Mouse (Mus musculus) kidney, adult 2 months (tissue): ENCODE data around the gene Sema5b. TPM values are rescaled to one million over a fixed set of nuclear protein-coding genes. Genes with fewer than 3 reads are reported as not detected.

Source experiments
- DNase-seq: peaks from one replicate; pipeline ENCODE4 v3.0.0; 2021
- H3K27ac ChIP-seq: fragments of 200-500 bp; 2 replicates; pipeline ENCODE4 v1.5.1; 2012; ENCODE audit warnings: low read depth, low read length, control low read depth, inconsistent platforms; ENCODE audit not compliant: insufficient read depth
- H3K27me3 ChIP-seq: fragments of 200-500 bp; replicated peaks from 2 replicates; pipeline ENCODE4 v1.6.1; 2012; ENCODE audit warnings: mild to moderate bottlenecking, moderate library complexity, low read length, inconsistent platforms; ENCODE audit not compliant: control insufficient read depth, insufficient read depth
- H3K36me3 ChIP-seq: fragments of 200-500 bp; 2 replicates; pipeline ENCODE4 v1.6.1; 2012; ENCODE audit warnings: mild to moderate bottlenecking, moderate library complexity, low read length, inconsistent platforms; ENCODE audit not compliant: control insufficient read depth, insufficient read depth
- H3K4me1 ChIP-seq: fragments of 200-500 bp; 2 replicates; pipeline ENCODE4 v1.6.1; 2011; ENCODE audit warnings: low read length; ENCODE audit not compliant: control insufficient read depth, insufficient read depth
- H3K4me3 ChIP-seq: fragments of 200-500 bp; 2 replicates; pipeline ENCODE4 v1.5.1; 2011; ENCODE audit warnings: mild to moderate bottlenecking, low read depth, low read length, control low read depth; ENCODE audit not compliant: insufficient read depth
- CTCF ChIP-seq: fragments of 200-500 bp; conservative IDR thresholded peaks from 2 replicates; pipeline ENCODE4 v1.5.1; 2011; ENCODE audit warnings: low read depth, mild to moderate bottlenecking, control low read depth, low read length, moderate library complexity, mixed read lengths; ENCODE audit not compliant: insufficient read depth, insufficient read length
- POLR2A ChIP-seq: fragments of 200-500 bp; IDR thresholded peaks from one replicate; pipeline ENCODE4 v1.6.1; 2011; ENCODE audit warnings: low read depth, low read length, control low read depth
- WGBS: fragments of 180-500 bp; shearing (Covaris S2); methylation state at CpG from one replicate; pipeline ENCODE4 v1.1.7; 2018; 5-methylcytosine and 5-hydroxymethylcytosine counted together
- polyA plus RNA-seq: library from polyadenylated mRNA; depleted of rRNA; stranded (reverse); fragments of >200 nt; gene quantifications from 2 replicates; pipeline ENCODE4 v1.2.3, GENCODE M21; 2012

The Sema5b gene
- polyA plus RNA-seq, 1 experiment: 1.4 TPM

DNA sequence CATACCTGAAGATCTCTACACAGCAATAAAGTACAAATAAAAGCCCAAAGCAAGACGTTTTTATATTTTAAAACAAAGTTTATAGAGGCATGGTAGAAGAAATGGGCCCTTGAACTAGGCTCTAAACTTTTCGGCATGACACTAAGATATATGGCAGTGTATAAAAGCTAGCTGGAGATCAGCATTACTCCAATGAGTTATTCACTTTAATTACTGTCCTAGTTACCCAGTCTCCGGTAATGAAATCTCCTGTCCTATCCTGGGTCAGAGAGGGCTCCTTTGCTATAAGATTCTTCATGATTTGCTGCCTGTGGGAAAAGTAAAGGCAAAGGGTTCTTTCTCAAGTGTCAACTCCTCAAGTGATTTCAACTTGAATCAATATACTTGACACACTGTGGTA, 98.6 kb downstream of the Sema5b start:
- Histone ChIP-seq H3K4me3 (no peak overlapping the region), H3K4me1 (no peaks in the 10 kb centered on the region), H3K27me3 (no peaks in the 10 kb centered on the region), H3K36me3 (no peaks in the 10 kb centered on the region), H3K27ac (no peak overlapping the region)
- WGBS: 40% methylated on average over 3 of the region's 3 CpGs
- TF ChIP-seq CTCF: no peak
- no peak for TF ChIP-seq POLR2A
- no peak for DNase-seq

DNA sequence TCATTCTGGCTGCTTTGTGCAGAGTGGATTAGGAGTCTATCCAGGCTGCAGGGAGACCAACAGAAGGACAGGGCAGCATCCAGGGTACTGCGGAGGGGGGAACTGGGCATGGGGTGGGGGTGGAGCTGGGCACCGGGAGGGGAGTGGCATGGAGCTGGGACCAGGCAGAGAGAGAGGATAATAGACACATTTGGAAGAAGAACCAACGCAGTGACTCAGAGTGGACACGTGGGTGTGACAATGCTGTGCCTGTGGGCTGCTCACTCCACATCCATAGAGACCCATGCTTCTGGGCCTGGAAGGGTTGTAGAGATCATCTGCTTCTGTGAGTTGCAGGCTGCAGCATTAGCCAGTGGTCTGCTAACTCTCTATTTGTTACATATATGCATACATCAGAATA, 107.9 kb downstream of the Sema5b start:
- 81% methylated on average over 4 of the region's 4 CpGs for WGBS
- H3K27me3 ChIP-seq: no peaks in the 10 kb centered on the region
- no peak overlapping the region for H3K4me3 ChIP-seq
- no peak for DNase-seq
- no peak overlapping the region for H3K27ac ChIP-seq
- TF ChIP-seq CTCF (no peak), POLR2A (no peak)
- no peaks in the 10 kb centered on the region for H3K4me1 ChIP-seq
- H3K36me3 ChIP-seq: no peaks in the 10 kb centered on the region

DNA sequence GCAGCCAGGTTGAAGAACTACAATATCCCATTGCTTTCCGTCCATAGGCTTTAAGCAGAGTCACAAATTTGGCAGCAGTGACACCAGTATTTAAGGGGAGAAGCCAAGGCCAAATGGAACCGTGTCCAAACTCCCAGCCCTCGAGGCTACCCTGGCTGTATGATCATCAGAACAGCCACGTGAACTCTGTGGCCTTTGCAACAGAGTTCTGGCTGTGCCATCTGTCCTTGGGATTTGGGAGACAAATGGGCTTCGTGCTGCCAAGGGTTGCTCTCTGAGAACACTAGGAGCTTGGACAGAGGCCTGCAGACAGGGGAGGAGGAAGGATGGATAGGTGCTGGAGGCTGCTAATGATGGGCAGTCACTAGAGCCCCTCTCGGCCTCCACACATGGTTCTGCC, 111.3 kb downstream of the Sema5b start:
- H3K27me3 ChIP-seq: no peaks in the 10 kb centered on the region
- WGBS: 62% methylated on average over 6 of the region's 6 CpGs
- H3K4me1 ChIP-seq: no peaks in the 10 kb centered on the region
- H3K4me3 ChIP-seq: no peak overlapping the region
- H3K27ac ChIP-seq: no peak overlapping the region
- H3K36me3 ChIP-seq: no peaks in the 10 kb centered on the region
- DNase-seq: no peak
- TF ChIP-seq CTCF: no peak

DNA sequence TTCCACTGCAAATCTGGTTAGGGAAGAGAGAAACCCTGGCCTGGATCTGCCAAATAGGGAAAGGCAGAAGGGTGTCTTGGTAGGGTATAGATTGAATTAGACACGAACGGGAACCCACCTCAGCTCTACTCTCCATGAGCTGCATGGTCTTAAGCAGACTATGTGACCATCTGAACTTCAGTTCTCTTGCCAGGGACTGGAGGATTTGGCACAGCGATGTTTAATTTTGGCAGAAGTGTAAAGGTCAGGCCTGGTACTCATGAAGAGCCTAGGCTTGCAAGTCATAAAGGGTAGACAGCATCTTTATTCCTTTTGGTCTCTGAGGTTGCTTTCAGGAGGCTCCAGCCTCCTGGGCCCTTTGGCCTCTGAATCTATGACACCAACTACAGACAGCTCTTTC, 111.8 kb downstream of the Sema5b start:
- Histone ChIP-seq H3K4me1 (no peaks in the 10 kb centered on the region), H3K27me3 (no peaks in the 10 kb centered on the region), H3K27ac (no peak overlapping the region), H3K36me3 (no peaks in the 10 kb centered on the region), H3K4me3 (no peak overlapping the region)
- DNase-seq: no peak
- no peak for TF ChIP-seq POLR2A
- TF ChIP-seq CTCF: no peak
- 90% methylated on average over 3 of the region's 3 CpGs for WGBS

DNA sequence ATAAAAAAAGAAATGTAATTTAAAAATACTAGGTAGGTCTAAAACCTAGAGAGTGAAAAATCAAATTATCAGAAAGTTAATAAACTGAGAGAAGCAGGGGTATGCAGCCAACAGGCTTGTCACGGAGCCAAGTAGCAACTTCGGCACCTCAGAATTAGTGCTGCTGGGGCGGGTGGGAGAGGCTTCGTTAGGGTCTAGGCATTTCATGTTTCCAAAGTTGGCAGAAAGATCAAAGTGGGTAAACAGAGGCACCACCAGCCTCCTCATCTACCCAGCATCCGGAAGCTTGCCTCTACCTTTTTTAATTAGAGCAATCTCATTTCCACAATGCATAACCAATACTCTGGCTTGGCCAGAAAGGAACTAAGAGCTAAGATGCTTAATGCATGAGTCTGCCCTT, 113.0 kb downstream of the Sema5b start:
- Histone ChIP-seq H3K27me3 (no peaks in the 10 kb centered on the region), H3K4me1 (no peaks in the 10 kb centered on the region), H3K27ac (no peak overlapping the region), H3K4me3 (no peak overlapping the region), H3K36me3 (no peaks in the 10 kb centered on the region)
- 91% methylated on average over 5 of the region's 5 CpGs for WGBS
- no peak for DNase-seq
- TF ChIP-seq POLR2A (no peak), CTCF (no peak)

DNA sequence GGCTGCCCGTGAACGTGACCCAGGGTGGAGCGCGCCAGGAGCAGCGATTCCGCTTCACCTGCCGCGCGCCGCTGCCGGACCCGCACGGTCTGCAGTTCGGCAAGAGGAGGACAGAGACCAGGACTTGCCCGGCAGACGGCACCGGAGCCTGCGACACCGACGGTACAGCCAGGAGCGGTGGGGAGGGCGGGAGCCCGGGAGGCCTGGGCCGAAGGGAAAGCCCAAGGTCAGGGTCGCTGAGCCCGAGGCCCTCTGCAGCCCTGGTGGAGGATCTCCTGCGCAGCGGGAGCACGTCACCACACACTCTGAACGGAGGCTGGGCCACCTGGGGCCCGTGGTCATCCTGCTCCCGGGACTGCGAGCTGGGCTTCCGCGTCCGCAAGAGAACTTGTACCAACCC, 119.3 kb downstream of the Sema5b start:
- TF ChIP-seq CTCF (no peak), POLR2A (no peak)
- 21% methylated on average over 36 of the region's 36 CpGs for WGBS
- Histone ChIP-seq H3K27me3 (no peaks in the 10 kb centered on the region), H3K36me3 (no peaks in the 10 kb centered on the region), H3K27ac (no peak overlapping the region), H3K4me3 (peak overlapping the region; percentile 25; the same call in 1 of the 2 replicates), H3K4me1 (no peaks in the 10 kb centered on the region)
- peak; percentile 2 for DNase-seq

DNA sequence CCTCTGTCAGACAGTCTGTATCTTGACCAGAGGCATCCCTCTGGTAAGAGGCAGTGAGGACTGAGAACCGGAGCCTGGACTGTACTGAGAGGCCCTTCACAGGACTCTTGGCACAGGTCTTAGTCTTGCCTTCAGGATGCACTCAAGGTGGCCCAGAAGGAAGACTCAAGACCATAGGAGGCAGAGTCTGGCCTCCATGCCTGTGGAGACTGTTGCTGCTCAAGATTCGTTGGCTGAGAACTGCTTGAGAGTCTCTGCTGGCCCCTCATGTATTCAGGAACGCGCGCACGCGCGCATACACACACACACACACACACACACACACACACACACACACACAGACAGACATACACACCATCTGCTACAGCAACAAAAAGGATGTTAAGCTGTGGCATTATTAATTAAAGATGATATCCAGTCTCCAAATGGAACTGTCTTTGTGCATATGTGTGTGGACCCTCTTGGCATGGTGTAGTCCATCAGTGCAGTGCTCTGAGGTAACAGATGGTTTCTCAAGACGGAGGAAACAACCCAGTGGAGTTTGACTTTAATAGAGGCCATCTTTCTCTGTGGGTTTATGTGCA, 123.0 kb downstream of the Sema5b start:
- Histone ChIP-seq H3K27ac (no peak overlapping the region), H3K4me1 (no peaks in the 10 kb centered on the region), H3K4me3 (no peak overlapping the region), H3K27me3 (no peaks in the 10 kb centered on the region), H3K36me3 (no peaks in the 10 kb centered on the region)
- 97% methylated on average over 9 of the region's 9 CpGs for WGBS
- no peak for TF ChIP-seq POLR2A
- no peak for TF ChIP-seq CTCF
- DNase-seq: no peak

DNA sequence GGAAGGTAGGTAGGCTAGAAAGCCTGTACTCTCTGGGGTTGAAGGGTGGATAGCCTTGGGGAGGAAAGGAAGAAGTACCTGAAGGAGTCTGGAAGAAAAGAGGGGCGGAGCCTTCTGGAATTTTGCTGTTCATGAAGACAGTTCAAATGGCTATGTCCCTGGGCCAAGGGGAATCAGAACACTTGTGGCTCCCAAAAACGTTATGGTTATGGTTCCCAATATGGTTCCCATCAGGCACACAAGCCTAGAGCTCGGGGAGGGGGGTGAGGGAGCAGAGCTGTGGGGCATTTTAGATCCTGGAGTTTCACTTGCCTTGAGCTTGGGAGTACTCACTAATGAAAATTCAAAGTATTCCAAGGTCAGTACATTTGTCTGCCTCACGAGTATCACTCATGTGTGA, 123.9 kb downstream of the Sema5b start:
- Histone ChIP-seq H3K4me1 (no peaks in the 10 kb centered on the region), H3K27ac (no peak overlapping the region), H3K36me3 (no peaks in the 10 kb centered on the region), H3K4me3 (no peak overlapping the region), H3K27me3 (no peaks in the 10 kb centered on the region)
- WGBS: 70% methylated on average over 4 of the region's 4 CpGs
- DNase-seq: no peak
- TF ChIP-seq CTCF (no peak), POLR2A (no peak)
